Mouse (Mus musculus): Measurements from ENCODE around the gene Chrna1. TPM values are rescaled to one million over a fixed set of nuclear protein-coding genes. Genes with fewer than 3 reads are reported as not detected.

Gene Chrna1
- polyA plus RNA-seq, 1 experiment = 0.13 TPM

GRCm38 (mm10) chr2:73518311-73518710 is 61.8 kb downstream of the Chrna1 start:
- no peak overlapping the region for H3K27ac ChIP-seq (ENCODE audit: insufficient read depth, low read length)
- TF ChIP-seq CTCF (IDR thresholded peaks at IDR 0.05; ENCODE audit: extremely low read depth, insufficient read depth, low read length) (no peak), POLR2A (IDR thresholded peaks at IDR 0.05; ENCODE audit: extremely low read depth, insufficient read depth, low read length) (no peak)
- no peaks in the 10 kb centered on the region for H3K4me1 ChIP-seq (ENCODE audit: control insufficient read depth, insufficient read depth, low read length)
- no peak overlapping the region for H3K4me3 ChIP-seq (ENCODE audit: insufficient read depth, low read length)

DNA sequence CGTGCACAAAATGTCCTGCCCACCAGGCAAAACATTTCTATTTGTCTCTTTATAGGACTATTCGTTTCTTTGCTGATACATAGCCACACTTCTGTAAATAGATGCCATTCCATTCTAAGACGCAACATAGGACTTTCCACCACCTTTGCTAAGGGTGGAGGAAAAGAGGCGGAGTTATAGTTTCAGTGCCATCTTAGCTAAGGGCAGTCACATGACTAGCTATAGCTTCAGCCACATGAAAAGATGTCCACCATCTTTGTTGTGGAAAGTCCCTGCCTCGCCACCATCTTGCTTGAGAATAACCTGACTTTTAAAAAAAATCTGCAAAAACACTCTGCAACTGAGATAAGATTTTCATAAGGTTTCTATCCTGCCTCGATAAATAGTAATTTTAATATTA is 66.0 kb downstream of the Chrna1 start:
- Histone ChIP-seq H3K27ac (ENCODE audit: insufficient read depth, low read length) (no peak overlapping the region), H3K4me1 (ENCODE audit: control insufficient read depth, insufficient read depth, low read length) (0 out of 2 replicates have a peak, but pooled peaks cover 2% of the 10 kb centered on the region), H3K4me3 (ENCODE audit: insufficient read depth, low read length) (no peak overlapping the region)
- TF ChIP-seq POLR2A (IDR thresholded peaks at IDR 0.05; ENCODE audit: extremely low read depth, insufficient read depth, low read length) (no peak), CTCF (IDR thresholded peaks at IDR 0.05; ENCODE audit: extremely low read depth, insufficient read depth, low read length) (no peak)

Other genes with a start within 250 kb of the Chrna1 start
- gene Gpr155, start 193.8 kb downstream of the Chrna1 start, polyA plus RNA-seq (2012; rRNA removed) = 25.9 and 26.6 TPM in 2 replicates
- gene Wipf1, start 50.6 kb downstream of the Chrna1 start, polyA plus RNA-seq (2012; rRNA removed) = 5.4 and 7.4 TPM in 2 replicates
- gene Chn1, start 195.0 kb upstream of the Chrna1 start, polyA plus RNA-seq (2012; rRNA removed) = 1,631 and 1,734 TPM in 2 replicates

All from cortical plate, adult 2 months (tissue).